Mouse (Mus musculus) olfactory bulb, adult 2 months (tissue): ENCODE measurements around the gene Oprm1.

Source experiments
- CTCF ChIP-seq: fragments of 200-500 bp; IDR thresholded peaks from 2 replicates; pipeline ENCODE4 v1.5.1; 2012; ENCODE audit warnings: low read depth, mild to moderate bottlenecking, low read length, moderate library complexity; ENCODE audit not compliant: insufficient read depth
- POLR2A ChIP-seq: fragments of 200-500 bp; IDR thresholded peaks from 2 replicates; pipeline ENCODE4 v1.6.1; 2012; ENCODE audit warnings: mild to moderate bottlenecking, low read depth, low read length, moderate library complexity; ENCODE audit not compliant: insufficient read depth

GRCm38 (mm10) chr10:7069090-7069489, 310.8 kb downstream of the Oprm1 start:
- TF ChIP-seq POLR2A: no peak
- no peak for TF ChIP-seq CTCF
